Mouse (Mus musculus) myocyte (in vitro differentiated cells): Measurements from ENCODE around the gene Fut11. TPM values are rescaled to one million over a fixed set of nuclear protein-coding genes. Genes with fewer than 3 reads are reported as not detected.

Experiments
- H3K27me3 ChIP-seq: one replicate; pipeline ENCODE4 v1.6.1; 2011; ENCODE audit not compliant: control insufficient read depth, insufficient read depth, insufficient read length
- H3K36me3 ChIP-seq: one replicate; pipeline ENCODE4 v1.6.1; 2011; ENCODE audit not compliant: control insufficient read depth, insufficient read depth
- H3K4me2 ChIP-seq: one replicate; pipeline ENCODE4 v1.6.1; 2011; ENCODE audit warnings: low read depth, control low read depth
- H3K4me3 ChIP-seq: one replicate; pipeline ENCODE4 v1.5.1; 2011; ENCODE audit warnings: mild to moderate bottlenecking, control low read depth, moderate library complexity
- H3K79me2 ChIP-seq: one replicate; pipeline ENCODE4 v1.6.1; 2011; ENCODE audit not compliant: control insufficient read depth, insufficient read depth
- H3ac ChIP-seq: one replicate; pipeline ENCODE4 v1.6.1; 2011; ENCODE audit not compliant: control insufficient read depth, insufficient read length
- CEBPB ChIP-seq: IDR thresholded peaks from 2 replicates; pipeline ENCODE4 v1.6.1; 2011; ENCODE audit warnings: mild to moderate bottlenecking, moderate library complexity; ENCODE audit not compliant: poor library complexity, insufficient read depth, severe bottlenecking
- E2F4 ChIP-seq: IDR thresholded peaks from one replicate; pipeline ENCODE4 v1.6.1; 2011; ENCODE audit warnings: mild to moderate bottlenecking, control low read depth, moderate library complexity; ENCODE audit not compliant: insufficient read depth
- MAX ChIP-seq: IDR thresholded peaks from one replicate; pipeline ENCODE4 v1.6.1; 2011; ENCODE audit warnings: low read depth, mild to moderate bottlenecking, control low read depth
- MYOD1 ChIP-seq, 3 experiments: IDR thresholded peaks; one replicate each; pipeline ENCODE4 v1.6.1; 2011; ENCODE audit warnings: control low read depth in 2 of 3, low read depth in 2 of 3, mild to moderate bottlenecking in 2 of 3, moderate library complexity in 1 of 3; ENCODE audit not compliant: insufficient read length in 2 of 3, control insufficient read depth in 1 of 3
- MYOG ChIP-seq, 3 experiments: IDR thresholded peaks; one replicate each; pipeline ENCODE4 v1.6.1; 2011; ENCODE audit warnings: control low read depth in 2 of 3, low read depth in 2 of 3, mild to moderate bottlenecking in 2 of 3; ENCODE audit not compliant: insufficient read length in 2 of 3, control insufficient read depth in 1 of 3, insufficient read depth in 1 of 3
- POLR2A ChIP-seq: IDR thresholded peaks from one replicate; pipeline ENCODE4 v1.6.1; 2011; ENCODE audit warnings: low read depth, mild to moderate bottlenecking, control low read depth, moderate library complexity; ENCODE audit not compliant: insufficient read length
- POLR2AphosphoS2 ChIP-seq: IDR thresholded peaks from one replicate; pipeline ENCODE4 v1.6.1; 2011; ENCODE audit warnings: low read depth, control low read depth; ENCODE audit not compliant: insufficient read length
- REST ChIP-seq: IDR thresholded peaks from one replicate; pipeline ENCODE4 v1.6.1; 2011; ENCODE audit warnings: mild to moderate bottlenecking, control low read depth, moderate library complexity; ENCODE audit not compliant: insufficient read depth, insufficient read length
- SRF ChIP-seq: IDR thresholded peaks from one replicate; pipeline ENCODE4 v1.6.1; 2011; ENCODE audit warnings: low read depth; ENCODE audit not compliant: control insufficient read depth, insufficient read length
- TCF12 ChIP-seq: IDR thresholded peaks from one replicate; pipeline ENCODE4 v1.6.1; 2011; ENCODE audit warnings: mild to moderate bottlenecking, control low read depth; ENCODE audit not compliant: poor library complexity, insufficient read depth, severe bottlenecking
- TCF3 ChIP-seq: IDR thresholded peaks from one replicate; pipeline ENCODE4 v1.6.1; 2011; ENCODE audit warnings: low read depth, control low read depth; ENCODE audit not compliant: insufficient read length
- USF1 ChIP-seq: IDR thresholded peaks from one replicate; pipeline ENCODE4 v1.6.1; 2011; ENCODE audit warnings: low read depth, mild to moderate bottlenecking, control low read depth, moderate library complexity
- polyA plus RNA-seq: library from polyadenylated mRNA; unstranded; fragments of >200 nt; fragmentation: generic; extraction: Trizol; gene quantifications from one replicate; pipeline ENCODE4 v1.2.1, GENCODE M21; 2012; ENCODE audit warnings: missing spikeins

The Fut11 gene
- polyA plus RNA-seq, 1 experiment, result 7.2 TPM

GRCm38 (mm10) chr14:20733041-20733951, 38.5 kb downstream of the Fut11 start:
- Histone ChIP-seq H3K4me3 (peak overlapping the region; percentile 56), H3K4me2 (peak overlapping the region; percentile 69), H3K36me3 (peaks cover 29% of the 10 kb centered on the region), H3K79me2 (no peaks in the 10 kb centered on the region), H3ac (peak overlapping the region; percentile 98), H3K27me3 (no peaks in the 10 kb centered on the region)
- TF ChIP-seq TCF3, result no peak

- Histone ChIP-seq H3K4me2 (peak within 1 kb of the TSS; percentile 69), H3K27me3 (no peaks in the 10 kb centered on the region), H3K36me3 (peaks cover 20% of the 10 kb centered on the region), H3K79me2 (no peaks in the 10 kb centered on the region), H3K4me3 (peak within 1 kb of the TSS; percentile 56), H3ac (peak within 1 kb of the TSS; percentile 98)
- TF ChIP-seq POLR2AphosphoS2 (peak; percentile 95), MYOG (IDR thresholded peaks at IDR 0.05; ENCODE audit: control insufficient read depth in 1 of 3, insufficient read depth in 1 of 3, insufficient read length in 2 of 3, low read depth in 2 of 3) (peak in 1 of 3 experiments; percentile 23), CEBPB (no peak), POLR2A (peak; percentile 93), MYOD1 (IDR thresholded peaks at IDR 0.05; ENCODE audit: control insufficient read depth in 1 of 3, insufficient read length in 2 of 3, low read depth in 2 of 3) (peak in 1 of 3 experiments; percentile 39), TCF12 (no peak)
These were observed 39.4 kb downstream of the Fut11 start, which contains the start of gene Ndst2 for GRCm38 (mm10) chr14:20733952-20734774. TSS of gene Ndst2 (minus strand) at chr14:20734562.

DNA sequence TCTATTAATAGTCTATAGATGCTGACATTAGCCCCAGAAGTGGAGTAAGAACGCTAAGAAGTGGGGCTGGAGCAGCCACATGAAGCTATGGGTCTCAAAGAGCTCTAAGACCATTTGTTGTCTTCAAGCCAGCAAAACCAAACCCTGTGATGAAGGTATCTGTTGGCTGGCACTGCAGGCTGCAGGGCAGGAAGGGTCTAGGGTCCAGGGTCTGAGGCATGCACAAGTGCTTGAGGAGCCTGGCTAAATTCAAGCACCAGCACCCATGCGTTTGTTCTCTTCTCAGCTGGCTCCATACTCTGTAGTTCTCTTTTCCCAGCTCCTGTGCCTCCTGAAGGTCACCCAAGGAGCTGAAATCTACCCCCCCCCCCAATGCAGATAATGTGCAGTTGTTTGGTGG, 40.3 kb downstream of the Fut11 start:
- TF ChIP-seq REST (no peak), MYOD1 (IDR thresholded peaks at IDR 0.05; ENCODE audit: control insufficient read depth in 1 of 3, insufficient read length in 2 of 3, low read depth in 2 of 3) (no peak), MAX (no peak), POLR2AphosphoS2 (no peak), CEBPB (no peak), USF1 (no peak), TCF3 (no peak), POLR2A (no peak), MYOG (IDR thresholded peaks at IDR 0.05; ENCODE audit: control insufficient read depth in 1 of 3, insufficient read depth in 1 of 3, insufficient read length in 2 of 3, low read depth in 2 of 3) (no peak), SRF (no peak), E2F4 (no peak), TCF12 (no peak)
- Histone ChIP-seq H3ac (no peak overlapping the region), H3K27me3 (no peaks in the 10 kb centered on the region), H3K4me2 (peak overlapping the region; percentile 61), H3K79me2 (no peaks in the 10 kb centered on the region), H3K36me3 (peaks cover 19% of the 10 kb centered on the region), H3K4me3 (peak overlapping the region; percentile 56)

DNA sequence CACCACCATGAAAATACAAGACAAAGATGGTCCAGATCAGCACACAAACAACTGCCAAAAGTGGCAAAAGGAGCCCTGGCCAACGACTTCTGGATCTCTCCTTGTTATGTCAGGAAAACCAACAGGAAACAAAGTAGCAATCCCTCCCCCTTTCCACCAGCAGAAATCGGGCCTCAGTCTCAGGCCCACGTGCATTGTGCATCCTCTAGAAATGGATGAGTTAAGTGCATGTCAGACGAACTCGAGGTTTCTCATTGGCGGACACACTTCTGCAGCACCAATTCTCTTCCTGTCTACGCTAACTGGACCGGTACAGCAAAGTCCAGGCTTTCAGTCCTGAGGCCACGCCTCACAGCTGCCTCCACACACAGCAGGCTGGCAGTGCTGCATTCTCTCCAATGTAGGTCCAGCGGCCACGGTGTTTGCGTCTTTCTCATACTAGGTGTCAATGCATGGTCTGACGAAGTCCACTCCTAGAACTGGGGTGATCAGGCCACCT, 41.2 kb downstream of the Fut11 start:
- TF ChIP-seq POLR2AphosphoS2 (no peak), MAX (no peak), MYOG (IDR thresholded peaks at IDR 0.05; ENCODE audit: control insufficient read depth in 1 of 3, insufficient read depth in 1 of 3, insufficient read length in 2 of 3, low read depth in 2 of 3) (no peak), TCF3 (no peak), POLR2A (no peak), REST (no peak), MYOD1 (IDR thresholded peaks at IDR 0.05; ENCODE audit: control insufficient read depth in 1 of 3, insufficient read length in 2 of 3, low read depth in 2 of 3) (no peak), USF1 (no peak), E2F4 (no peak), TCF12 (no peak), CEBPB (no peak), SRF (no peak)
- H3K79me2 ChIP-seq, result no peaks in the 10 kb centered on the region
- no peaks in the 10 kb centered on the region for H3K27me3 ChIP-seq
- no peak overlapping the region for H3K4me3 ChIP-seq
- no peak overlapping the region for H3K4me2 ChIP-seq
- peaks cover 21% of the 10 kb centered on the region for H3K36me3 ChIP-seq
- H3ac ChIP-seq, result no peak overlapping the region
